Mouse (Mus musculus) erythroblast, embryonic 14.5 days (primary cell): ENCODE data around the gene Ears2. TPM values are rescaled to one million over a fixed set of nuclear protein-coding genes. Genes with fewer than 3 reads are reported as not detected.

Experiments used
- H3K27me3 ChIP-seq: 2 replicates; pipeline ENCODE4 v1.6.1; 2012; ENCODE audit warnings: inconsistent platforms; ENCODE audit not compliant: control insufficient read depth
- H3K36me3 ChIP-seq: 2 replicates; pipeline ENCODE4 v1.6.1; 2012; ENCODE audit warnings: mild to moderate bottlenecking, inconsistent platforms; ENCODE audit not compliant: control insufficient read depth
- H3K4me1 ChIP-seq: 2 replicates; pipeline ENCODE4 v1.6.1; 2012; ENCODE audit warnings: inconsistent platforms; ENCODE audit not compliant: control insufficient read depth
- H3K4me3 ChIP-seq: replicated peaks from 2 replicates; pipeline ENCODE3; 2012; ENCODE audit warnings: moderate library complexity, mild to moderate bottlenecking, inconsistent platforms
- H3K9me3 ChIP-seq: 2 replicates; pipeline ENCODE4 v1.6.1; 2012; ENCODE audit warnings: low read length, inconsistent platforms, mixed read lengths; ENCODE audit not compliant: control insufficient read depth
- GATA1 ChIP-seq: IDR thresholded peaks from 2 replicates; pipeline ENCODE4 v1.6.1; 2012; ENCODE audit warnings: low read length, inconsistent platforms, mixed read lengths
- TAL1 ChIP-seq: IDR thresholded peaks from 3 replicates; pipeline ENCODE4 v1.6.1; 2012; ENCODE audit warnings: low read length, inconsistent platforms, mixed read lengths
- polyA plus RNA-seq: library from polyadenylated mRNA; stranded (reverse); fragments of >175 nt; gene quantifications from 2 replicates; pipeline ENCODE4 v1.2.3, GENCODE M21; 2012

Gene Ears2
- polyA plus RNA-seq, 1 experiment = 0.10 TPM

DNA sequence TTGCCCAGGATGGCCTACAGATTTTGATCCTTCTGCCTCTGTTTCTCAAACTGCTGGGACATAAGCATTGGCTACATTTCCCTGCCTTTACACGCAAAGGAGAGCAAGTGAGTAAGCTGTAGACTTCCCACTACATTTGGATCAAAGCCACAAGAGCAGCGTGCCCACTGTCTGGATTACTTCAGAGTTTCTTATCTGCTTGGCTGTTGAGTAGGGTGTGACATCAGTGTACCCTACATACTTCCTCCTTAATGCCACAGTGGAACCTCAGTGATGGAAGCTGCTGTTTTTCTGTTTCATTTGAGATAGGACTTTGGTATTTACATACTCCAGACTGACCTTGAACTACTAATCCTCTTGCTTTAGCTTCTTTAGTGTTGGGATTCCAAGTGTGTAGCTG lies 20.2 kb downstream of the Ears2 start:
- no peaks in the 10 kb centered on the region for H3K9me3 ChIP-seq
- no peak overlapping the region for H3K4me3 ChIP-seq
- peaks cover 26% of the 10 kb centered on the region for H3K36me3 ChIP-seq
- TF ChIP-seq GATA1 (no peak), TAL1 (no peak)
- H3K27me3 ChIP-seq = no peaks in the 10 kb centered on the region
- H3K4me1 ChIP-seq = peaks cover 21% of the 10 kb centered on the region

DNA sequence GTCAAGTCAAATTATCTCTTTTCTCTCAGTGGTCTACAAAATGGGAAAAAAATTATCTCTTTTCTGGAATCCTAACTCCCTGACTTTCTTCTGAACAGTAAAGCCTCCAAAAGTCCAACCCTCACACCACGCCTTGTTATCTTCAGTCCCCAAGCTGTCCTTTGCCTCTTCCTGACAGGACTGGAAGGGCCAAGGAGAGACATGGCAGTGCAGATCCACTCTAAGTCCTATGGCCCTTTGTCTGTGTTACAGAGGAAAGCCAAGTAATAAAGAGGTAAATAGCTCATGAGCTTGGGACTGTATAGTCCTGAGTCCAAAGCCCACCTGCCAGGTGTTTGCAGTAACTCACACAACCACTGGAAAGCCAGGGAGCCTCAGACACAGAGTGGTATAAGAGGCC lies 21.4 kb downstream of the Ears2 start:
- Histone ChIP-seq H3K4me1 (peaks cover 21% of the 10 kb centered on the region), H3K4me3 (no peak overlapping the region), H3K36me3 (peaks cover 21% of the 10 kb centered on the region), H3K27me3 (no peaks in the 10 kb centered on the region), H3K9me3 (no peaks in the 10 kb centered on the region)
- TF ChIP-seq GATA1 (no peak), TAL1 (no peak)

DNA sequence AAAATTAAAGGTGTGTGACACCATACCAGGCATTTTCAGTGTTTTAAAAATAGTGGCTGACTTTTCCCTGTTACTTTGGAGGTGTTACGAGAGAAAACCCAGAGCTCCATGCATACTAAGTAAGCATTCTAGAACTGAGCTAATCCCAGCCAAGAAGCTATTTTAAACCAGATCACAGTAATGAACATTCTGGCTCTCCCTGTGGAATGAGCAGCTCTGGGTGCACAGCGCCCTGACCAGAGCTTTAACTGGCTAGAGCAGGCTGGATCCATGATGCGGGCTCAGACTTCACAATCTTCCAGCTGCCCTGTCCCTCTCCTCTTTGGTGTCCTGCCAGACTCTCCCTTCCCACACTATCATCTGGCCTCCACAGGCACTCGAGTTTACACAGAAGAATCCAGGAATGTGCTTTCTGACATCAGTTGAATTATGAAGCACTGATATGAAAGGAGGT lies 21.9 kb downstream of the Ears2 start:
- no peaks in the 10 kb centered on the region for H3K9me3 ChIP-seq
- H3K4me3 ChIP-seq = no peak overlapping the region
- peaks cover 21% of the 10 kb centered on the region for H3K36me3 ChIP-seq
- TF ChIP-seq GATA1 (no peak), TAL1 (no peak)
- peaks cover 21% of the 10 kb centered on the region for H3K4me1 ChIP-seq
- H3K27me3 ChIP-seq = no peaks in the 10 kb centered on the region

DNA sequence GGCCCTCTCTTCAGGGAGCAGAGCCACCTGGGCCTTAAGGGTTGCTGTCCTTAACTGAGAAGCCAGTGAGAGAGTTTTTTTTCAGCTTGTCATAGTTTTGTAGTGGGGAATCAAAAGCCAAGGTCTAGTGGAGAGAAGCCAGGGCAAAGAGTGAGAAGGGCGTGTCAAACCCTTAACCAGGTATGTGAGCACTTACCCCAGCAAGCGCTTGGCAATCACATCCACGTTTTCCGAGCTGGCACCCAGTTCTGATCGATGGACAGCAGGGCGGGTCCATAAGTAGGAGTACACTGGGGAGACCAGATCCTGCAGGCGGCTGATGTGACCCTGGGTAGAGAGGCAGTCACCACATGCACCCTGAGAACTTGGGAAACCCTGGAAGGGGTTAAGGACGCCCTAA lies 23.0 kb downstream of the Ears2 start:
- TF ChIP-seq TAL1 = no peak
- peaks cover 21% of the 10 kb centered on the region for H3K4me1 ChIP-seq
- no peak overlapping the region for H3K4me3 ChIP-seq
- H3K27me3 ChIP-seq = no peaks in the 10 kb centered on the region
- no peaks in the 10 kb centered on the region for H3K9me3 ChIP-seq
- peaks cover 29% of the 10 kb centered on the region for H3K36me3 ChIP-seq

DNA sequence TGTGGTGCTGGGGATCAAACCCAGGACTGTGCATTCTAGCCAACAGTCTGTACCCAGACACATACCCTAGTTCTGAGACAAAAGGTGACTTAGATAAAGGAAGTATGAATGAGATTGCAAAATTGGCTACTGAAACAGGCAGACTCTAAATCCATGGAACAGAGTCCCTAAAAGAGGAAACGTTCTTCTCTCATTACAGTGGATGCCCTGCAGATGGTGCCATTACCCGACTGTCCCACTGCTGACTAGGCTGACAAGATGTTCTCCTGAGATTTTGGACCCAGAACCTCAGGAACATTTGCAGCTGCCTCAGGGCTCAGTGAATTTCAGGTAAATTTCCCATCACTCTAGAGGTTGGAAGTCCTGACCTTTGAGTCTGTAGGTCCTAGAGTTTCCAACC lies 32.7 kb downstream of the Ears2 start:
- no peak for TF ChIP-seq GATA1
- no peak for TF ChIP-seq TAL1

DNA sequence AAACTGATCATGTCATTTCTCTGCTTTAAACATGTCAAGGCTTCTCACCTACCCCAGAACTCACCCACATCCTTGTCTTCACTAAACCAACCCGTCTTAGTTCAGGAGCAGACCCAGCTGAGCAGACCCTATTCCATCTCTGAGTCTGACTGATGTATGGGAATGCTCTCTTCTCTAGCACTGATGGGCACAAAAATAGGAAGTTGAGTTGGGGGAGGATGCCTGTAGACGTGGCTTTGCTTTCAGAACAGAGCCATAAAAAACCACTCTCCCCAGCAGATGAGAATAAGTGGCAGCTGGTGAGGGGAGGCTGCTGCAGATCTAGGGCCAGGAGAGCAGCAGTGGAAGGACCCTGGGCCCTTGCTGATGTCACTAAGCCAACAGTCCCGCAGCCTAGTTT lies 33.7 kb downstream of the Ears2 start:
- Histone ChIP-seq H3K4me1 (peaks cover 3% of the 10 kb centered on the region), H3K4me3 (no peak overlapping the region), H3K9me3 (no peaks in the 10 kb centered on the region), H3K27me3 (peaks cover 2% of the 10 kb centered on the region), H3K36me3 (peaks cover 9% of the 10 kb centered on the region)
- TF ChIP-seq TAL1 (no peak), GATA1 (no peak)

More for the DNA sequence above, 32.7 kb downstream of the Ears2 start:
- Histone ChIP-seq H3K4me3 (no peak overlapping the region), H3K9me3 (no peaks in the 10 kb centered on the region), H3K27me3 (peaks cover 2% of the 10 kb centered on the region), H3K36me3 (peaks cover 11% of the 10 kb centered on the region), H3K4me1 (peaks cover 3% of the 10 kb centered on the region)

DNA sequence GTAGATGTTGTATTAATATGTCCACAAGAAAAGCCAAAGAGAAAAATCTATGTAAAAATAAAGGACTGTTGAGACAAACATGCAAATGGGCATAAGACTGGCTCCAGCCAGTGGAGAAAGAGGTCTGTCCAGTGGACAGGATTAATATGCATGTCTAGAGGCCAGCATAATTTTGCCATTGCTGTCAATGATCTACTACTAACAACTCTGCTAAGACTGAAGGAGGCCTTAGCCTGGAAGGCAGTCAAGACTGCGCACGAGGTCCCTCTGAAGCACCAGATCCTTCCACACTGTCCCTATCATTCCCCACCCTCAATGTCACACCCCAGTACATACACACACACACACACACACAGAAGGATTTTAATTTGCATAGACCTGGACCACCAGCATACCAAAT lies 44.9 kb downstream of the Ears2 start:
- H3K4me1 ChIP-seq = peaks cover 52% of the 10 kb centered on the region
- no peaks in the 10 kb centered on the region for H3K27me3 ChIP-seq
- peaks cover 4% of the 10 kb centered on the region for H3K36me3 ChIP-seq
- H3K9me3 ChIP-seq = no peaks in the 10 kb centered on the region
- TF ChIP-seq GATA1 (no peak), TAL1 (no peak)
- no peak overlapping the region for H3K4me3 ChIP-seq

DNA sequence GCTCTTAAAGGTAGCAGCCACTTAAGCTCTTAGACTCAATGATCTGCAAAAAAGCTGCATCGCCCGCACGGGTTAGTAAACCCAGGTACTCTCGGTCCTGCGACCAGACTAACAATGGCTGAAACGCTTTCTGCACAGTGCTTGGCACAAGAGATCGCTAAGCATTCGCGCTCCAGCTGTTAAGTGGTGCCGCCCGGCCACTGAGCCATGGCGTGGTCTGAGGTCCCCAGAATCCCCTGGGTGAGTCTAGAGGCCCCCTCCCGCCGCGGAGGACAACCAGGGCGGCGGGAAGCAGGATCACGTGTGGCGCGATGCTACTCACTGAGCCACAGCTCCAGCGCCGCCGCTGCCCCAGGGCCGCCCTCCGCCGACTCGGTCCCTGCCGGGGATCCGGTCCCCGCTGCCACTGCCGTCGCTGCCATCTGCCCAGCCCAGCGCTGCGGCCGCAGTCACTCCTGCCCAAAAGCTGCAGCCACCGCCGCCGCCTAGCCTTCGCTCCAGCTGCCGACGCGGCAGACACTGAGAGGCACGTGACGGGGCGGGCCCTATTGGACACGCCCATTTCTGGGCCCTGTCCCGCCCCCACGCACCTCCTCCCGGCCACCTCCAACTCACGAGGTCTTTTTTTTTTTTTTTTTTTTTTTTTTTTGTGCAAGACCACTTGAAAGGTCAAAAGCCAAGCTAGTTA lies 46.3 kb downstream of the Ears2 start, which contains the start of gene Gga2:
Gene Gga2, minus strand, starts transcription at position 556 of the 688 bp plus-strand sequence.
- peaks cover 65% of the 10 kb centered on the region for H3K4me1 ChIP-seq

DNA sequence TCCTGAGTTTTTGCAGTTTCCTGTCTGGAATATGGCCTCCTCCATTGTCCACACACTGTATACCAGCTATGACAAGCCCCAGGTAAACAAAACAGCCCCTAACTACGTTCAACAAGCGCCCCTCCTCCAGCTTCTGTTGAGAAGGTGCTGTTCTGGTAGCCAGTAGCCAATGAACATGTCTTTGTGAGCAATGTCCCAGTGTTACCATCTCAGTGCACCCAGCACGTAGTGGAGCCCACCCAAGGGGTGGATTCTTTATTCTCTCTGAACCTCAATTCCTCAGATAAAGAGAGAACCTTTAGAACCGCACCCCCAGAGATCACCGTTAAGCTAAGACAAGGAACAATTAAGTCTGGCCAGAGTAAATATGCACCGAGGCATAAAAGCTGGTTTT lies 46.8 kb downstream of the Ears2 start:
- H3K4me3 ChIP-seq = peak overlapping the region; percentile 71
- H3K4me1 ChIP-seq = peaks cover 71% of the 10 kb centered on the region
- TF ChIP-seq GATA1 (no peak), TAL1 (no peak)
- H3K36me3 ChIP-seq = peaks cover 16% of the 10 kb centered on the region
- no peaks in the 10 kb centered on the region for H3K27me3 ChIP-seq
- H3K9me3 ChIP-seq = no peaks in the 10 kb centered on the region

More for the DNA sequence above, 46.3 kb downstream of the Ears2 start, which contains the start of gene Gga2:
- TF ChIP-seq TAL1 (no peak), GATA1 (no peak)
- H3K4me3 ChIP-seq = peak within 1 kb of the TSS; percentile 71
- peaks cover 13% of the 10 kb centered on the region for H3K36me3 ChIP-seq
- no peaks in the 10 kb centered on the region for H3K27me3 ChIP-seq
- H3K9me3 ChIP-seq = no peaks in the 10 kb centered on the region
